Mouse (Mus musculus) heart, adult 2 months (tissue): ENCODE data around the gene Smim24. TPM values are rescaled to one million over a fixed set of nuclear protein-coding genes. Genes with fewer than 3 reads are reported as not detected.

Experiments used
- DNase-seq, 2 experiments: peaks; one replicate each; pipeline ENCODE4 v3.0.0; 2021
- H3K27ac ChIP-seq: fragments of 200-600 bp; 2 replicates; pipeline ENCODE4 v1.8.1; 2022
- H3K27me3 ChIP-seq: fragments of 200-500 bp; 2 replicates; pipeline ENCODE4 v1.6.1; 2012; ENCODE audit warnings: mild to moderate bottlenecking, low read length, inconsistent platforms, mixed read lengths; ENCODE audit not compliant: control insufficient read depth, insufficient read depth
- H3K36me3 ChIP-seq: fragments of 200-500 bp; 2 replicates; pipeline ENCODE4 v1.6.1; 2012; ENCODE audit warnings: low read length, inconsistent platforms; ENCODE audit not compliant: control insufficient read depth, insufficient read depth
- H3K4me1 ChIP-seq: fragments of 200-500 bp; 2 replicates; pipeline ENCODE4 v1.6.1; 2011; ENCODE audit warnings: low read length; ENCODE audit not compliant: control insufficient read depth, insufficient read depth
- H3K4me3 ChIP-seq: fragments of 200-600 bp; 2 replicates; pipeline ENCODE4 v1.8.1; 2022
- H3K79me2 ChIP-seq: fragments of 200-500 bp; replicated peaks from 2 replicates; pipeline ENCODE4 v1.6.1; 2012; ENCODE audit warnings: mild to moderate bottlenecking, inconsistent platforms, low read length, moderate library complexity, mixed read lengths; ENCODE audit not compliant: control insufficient read depth, insufficient read depth
- H3K9ac ChIP-seq: fragments of 200-500 bp; 2 replicates; pipeline ENCODE4 v1.6.1; 2012; ENCODE audit warnings: low read depth, mild to moderate bottlenecking, control low read depth, inconsistent platforms, low read length, mixed read lengths
- CTCF ChIP-seq: fragments of 200-600 bp; IDR thresholded peaks from 2 replicates; pipeline ENCODE4 v1.8.1; 2022; ENCODE audit warnings: antibody characterized with exemption, mild to moderate bottlenecking, moderate library complexity
- EP300 ChIP-seq: fragments of 200-500 bp; IDR thresholded peaks from 2 replicates; pipeline ENCODE4 v1.6.1; 2011; ENCODE audit warnings: low read depth, low read length, control low read depth; ENCODE audit not compliant: insufficient read depth
- POLR2A ChIP-seq: fragments of 200-500 bp; IDR thresholded peaks from 2 replicates; pipeline ENCODE4 v1.6.1; 2011; ENCODE audit warnings: mild to moderate bottlenecking, low read depth, low read length, control low read depth; ENCODE audit not compliant: insufficient read depth
- WGBS: fragments of 180-500 bp; shearing (Covaris S2); methylation state at CpG from one replicate; pipeline ENCODE4 v1.1.7; 2018; 5-methylcytosine and 5-hydroxymethylcytosine counted together
- intact Hi-C: fragments of 180-260 bp; cut with DNase I; formaldehyde crosslinking; loops from one replicate; pipeline ENCODE4 v1.15.1; 2025
- polyA plus RNA-seq: library from polyadenylated mRNA; depleted of rRNA; stranded (reverse); fragments of >200 nt; gene quantifications from 2 replicates; pipeline ENCODE4 v1.2.3, GENCODE M21; 2012
- total RNA-seq, 2 experiments: library from RNA; stranded (reverse); gene quantifications; 2 replicates each; pipeline ENCODE4 v1.2.3; 2021

The Smim24 gene
- total and polyA plus RNA-seq, 3 experiments: 2.0 to 8.3 (median 2.3) TPM

- Histone ChIP-seq H3K27ac (peak overlapping the region; percentile 98), H3K4me1 (peaks cover 29% of the 10 kb centered on the region), H3K36me3 (no peaks in the 10 kb centered on the region), H3K79me2 (peaks cover 11% of the 10 kb centered on the region), H3K4me3 (peak overlapping the region; percentile 95), H3K27me3 (no peaks in the 10 kb centered on the region), H3K9ac (peak overlapping the region; percentile 94)
- peak; percentile 41 to 62 for DNase-seq
- intact Hi-C loops: no loop called here
- WGBS: under 1% methylated on average over 28 of the region's 33 CpGs
- TF ChIP-seq CTCF: no peak
- no peak for TF ChIP-seq EP300
- no peak for TF ChIP-seq POLR2A
Observed at GRCm38 (mm10) chr10:81426081-81426671, 33.3 kb downstream of the Smim24 start.

DNA sequence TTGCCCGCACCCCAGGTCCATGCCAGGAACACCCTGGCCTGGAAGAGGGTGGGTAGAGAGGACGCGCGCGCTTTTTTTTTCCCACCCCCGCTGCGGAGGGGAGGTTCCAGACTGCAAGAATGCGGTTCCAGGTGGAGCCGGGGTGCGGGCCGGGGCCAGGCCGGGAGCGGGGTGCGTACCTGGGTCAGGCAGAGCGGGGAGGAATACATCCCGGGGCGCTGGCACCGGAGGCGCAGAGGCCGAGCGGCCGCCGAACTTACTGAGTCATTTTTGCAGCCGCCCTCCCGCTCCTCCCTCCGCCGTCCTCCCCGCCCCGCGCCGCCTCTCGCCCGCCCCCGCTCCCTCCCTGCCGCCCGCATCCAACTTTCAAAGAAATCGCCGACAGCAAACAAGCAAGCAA, 34.0 kb downstream of the Smim24 start:
- peak overlapping the region; percentile 95 for H3K4me3 ChIP-seq
- H3K79me2 ChIP-seq: peaks cover 11% of the 10 kb centered on the region
- WGBS: 2% methylated on average over 21 of the region's 38 CpGs
- peak overlapping the region; percentile 94 for H3K9ac ChIP-seq
- H3K36me3 ChIP-seq: no peaks in the 10 kb centered on the region
- intact Hi-C loops: no loop called here
- peak overlapping the region; percentile 98 for H3K27ac ChIP-seq
- TF ChIP-seq EP300: no peak
- TF ChIP-seq POLR2A: peak; percentile 66; the same call in 1 of the 2 replicates
- peak; percentile 85 to 87 for DNase-seq
- no peaks in the 10 kb centered on the region for H3K27me3 ChIP-seq
- peaks cover 24% of the 10 kb centered on the region for H3K4me1 ChIP-seq

- Histone ChIP-seq H3K4me1 (peaks cover 21% of the 10 kb centered on the region), H3K9ac (peak overlapping the region; percentile 57), H3K27me3 (no peaks in the 10 kb centered on the region), H3K36me3 (no peaks in the 10 kb centered on the region), H3K79me2 (peaks cover 10% of the 10 kb centered on the region), H3K4me3 (peak overlapping the region; percentile 95), H3K27ac (peak overlapping the region; percentile 98)
- intact Hi-C loops: no loop called here
- DNase-seq: no peak
- WGBS: 26% methylated on average over 3 of the region's 3 CpGs
- TF ChIP-seq EP300 (no peak), CTCF (no peak), POLR2A (no peak)
Observed at GRCm38 (mm10) chr10:81427327-81427726, 34.5 kb downstream of the Smim24 start.

DNA sequence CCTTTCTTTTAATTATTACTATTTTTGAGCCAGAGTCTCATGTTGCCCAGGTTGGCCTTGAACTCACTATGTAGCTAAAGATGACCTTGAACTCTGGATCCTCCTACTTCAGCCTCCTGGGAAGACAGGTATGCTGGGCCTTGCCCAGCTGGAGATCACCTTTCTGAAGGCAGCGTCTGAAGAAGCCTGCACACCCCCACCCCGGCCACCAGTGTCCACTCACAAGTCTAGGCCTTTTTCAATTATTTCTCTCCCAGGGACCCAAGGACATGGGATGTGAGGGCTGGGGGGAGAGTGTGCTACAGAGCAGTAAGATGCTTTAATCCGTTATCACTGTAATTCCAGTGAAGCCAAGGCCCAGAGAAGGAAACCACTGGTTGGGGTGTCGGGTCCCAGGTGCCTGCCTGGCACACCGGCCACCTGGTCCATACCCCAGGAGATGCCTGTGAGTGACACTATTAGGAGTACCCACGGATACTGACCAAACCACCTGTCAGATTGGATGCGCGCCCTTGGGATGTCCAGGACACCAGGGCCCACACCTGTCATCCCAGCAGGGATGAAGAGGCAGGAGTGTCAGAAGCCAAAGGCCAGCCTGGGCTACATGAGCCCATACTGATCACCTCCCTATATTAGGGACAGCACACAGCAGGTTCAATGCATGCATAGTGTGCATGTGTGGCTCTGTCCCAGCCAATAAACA, 35.1 kb downstream of the Smim24 start:
- DNase-seq: peak; percentile 23 to 26

DNA sequence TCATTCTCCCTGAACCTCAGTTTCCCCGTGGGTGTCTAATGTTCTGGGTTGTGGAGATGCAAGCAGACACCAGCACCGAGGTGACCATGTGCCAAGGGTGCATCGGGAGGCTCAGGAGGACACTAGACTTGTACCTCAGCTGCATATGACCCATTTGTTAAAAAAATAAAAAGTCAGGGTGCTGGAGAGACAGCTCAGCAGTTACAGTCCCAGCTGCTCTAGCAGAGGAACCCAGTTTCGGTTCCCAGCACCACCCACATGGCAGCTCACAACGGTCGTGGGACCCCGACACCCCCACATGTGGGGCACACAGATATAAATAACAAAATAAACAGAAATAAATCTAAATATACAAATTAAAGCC, 35.6 kb downstream of the Smim24 start:
- 90% methylated on average over 7 of the region's 7 CpGs for WGBS
- H3K4me1 ChIP-seq: peaks cover 20% of the 10 kb centered on the region
- peaks cover 8% of the 10 kb centered on the region for H3K79me2 ChIP-seq
- intact Hi-C loops: no loop called here
- H3K36me3 ChIP-seq: no peaks in the 10 kb centered on the region
- H3K9ac ChIP-seq: no peak overlapping the region
- TF ChIP-seq POLR2A: no peak
- no peak for TF ChIP-seq EP300
- no peak for TF ChIP-seq CTCF
- H3K27ac ChIP-seq: peak overlapping the region; percentile 99; the same call in 1 of the 2 replicates
- DNase-seq: peak in 1 of 2 experiments; percentile 28
- no peak overlapping the region for H3K4me3 ChIP-seq
- no peaks in the 10 kb centered on the region for H3K27me3 ChIP-seq

More for the DNA sequence above, 35.1 kb downstream of the Smim24 start:
- H3K36me3 ChIP-seq: no peaks in the 10 kb centered on the region
- TF ChIP-seq EP300 (no peak), CTCF (no peak), POLR2A (no peak)
- peak overlapping the region; percentile 98 for H3K27ac ChIP-seq
- 88% methylated on average over 8 of the region's 8 CpGs for WGBS
- intact Hi-C loops: no loop called here
- H3K4me1 ChIP-seq: peaks cover 18% of the 10 kb centered on the region
- no peak overlapping the region for H3K4me3 ChIP-seq
- peaks cover 8% of the 10 kb centered on the region for H3K79me2 ChIP-seq
- no peaks in the 10 kb centered on the region for H3K27me3 ChIP-seq
- no peak overlapping the region for H3K9ac ChIP-seq

DNA sequence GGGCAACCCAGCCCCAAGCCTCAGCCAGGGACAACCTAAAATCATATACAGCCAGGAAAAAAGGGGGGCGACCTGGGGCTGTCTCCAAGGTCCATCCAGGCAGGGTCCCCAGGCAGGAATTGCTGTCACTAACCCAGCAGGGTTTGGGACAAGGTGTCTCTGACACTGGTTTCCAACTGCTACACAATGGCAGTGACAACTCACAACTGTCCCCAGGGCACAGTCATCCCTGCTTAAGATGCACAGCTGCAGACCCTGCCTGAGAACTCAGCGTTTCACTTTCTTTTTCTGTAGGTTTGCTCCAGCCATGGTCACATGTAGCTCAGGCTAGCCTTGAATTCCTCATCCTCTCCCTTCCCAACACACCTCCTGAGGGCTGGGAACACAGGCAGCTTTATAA, 36.2 kb downstream of the Smim24 start:
- Histone ChIP-seq H3K9ac (no peak overlapping the region), H3K4me3 (no peak overlapping the region), H3K36me3 (no peaks in the 10 kb centered on the region), H3K79me2 (peaks cover 8% of the 10 kb centered on the region), H3K27me3 (no peaks in the 10 kb centered on the region), H3K4me1 (peaks cover 15% of the 10 kb centered on the region), H3K27ac (peak overlapping the region; percentile 99)
- TF ChIP-seq POLR2A (no peak), CTCF (no peak), EP300 (no peak)
- intact Hi-C loops: no loop called here
- peak in 1 of 2 experiments; percentile 28 for DNase-seq
- 50% methylated on average over 2 of the region's 2 CpGs for WGBS
